Mouse (Mus musculus) heart, postnatal 36 days (tissue): ENCODE data around the gene Chit1. TPM values are rescaled to one million over a fixed set of nuclear protein-coding genes. Genes with fewer than 3 reads are reported as not detected.

ENCODE experiments used
- DNase-seq, 2 experiments: peaks; one replicate each; pipeline ENCODE4 v3.0.0; 2021 to 2022
- intact Hi-C: fragments of 180-260 bp; cut with DNase I; formaldehyde crosslinking; loops from one replicate; pipeline ENCODE4 v1.15.1; 2025
- total RNA-seq, 2 experiments: library from RNA; stranded (reverse); gene quantifications; 2 replicates each; pipeline ENCODE4 v1.2.3; 2021

Chit1 gene
- total RNA-seq, 2 experiments from 2014 or later: not detected

GRCm38 (mm10) chr1:134078802-134079476, 32.1 kb upstream of the Chit1 start, which contains the start of gene Btg2:
Btg2 (minus strand) TSS chr1:134079120.
- peak; percentile 97 for DNase-seq
- intact Hi-C loops: loop anchor here (1.0 kb wide), 2 partner anchors 18 to 20 kb away; no protein-coding TSS in a partner anchor

GRCm38 (mm10) chr1:134079477-134080163, 31.4 kb upstream of the Chit1 start:
- peak; percentile 70 to 73 for DNase-seq
- intact Hi-C loops: loop anchor here (1.0 kb wide), 2 partner anchors 13 to 20 kb away; no protein-coding TSS in a partner anchor

- intact Hi-C loops: loop anchor here (1.0 kb wide), 1 partner anchor 12 kb away; no protein-coding TSS in a partner anchor
- DNase-seq: no peak
These were observed 30.6 kb upstream of the Chit1 start for GRCm38 (mm10) chr1:134080406-134080805.

- intact Hi-C loops: loop anchor here (1.0 kb wide), 1 partner anchor 11 kb away; no protein-coding TSS in a partner anchor
- DNase-seq: no peak
These were observed 30.1 kb upstream of the Chit1 start for GRCm38 (mm10) chr1:134080881-134081450.

- peak; percentile 68 to 73 for DNase-seq
- intact Hi-C loops: no loop called here
These were observed 28.0 kb upstream of the Chit1 start for GRCm38 (mm10) chr1:134082987-134083516.

- no peak for DNase-seq
- intact Hi-C loops: no loop called here
These were observed 27.4 kb upstream of the Chit1 start for GRCm38 (mm10) chr1:134083676-134084075.

GRCm38 (mm10) chr1:134084128-134084527, 26.9 kb upstream of the Chit1 start:
- DNase-seq: no peak
- intact Hi-C loops: no loop called here

- intact Hi-C loops: no loop called here
- DNase-seq: no peak
These were observed 25.0 kb upstream of the Chit1 start for GRCm38 (mm10) chr1:134086017-134086416.

GRCm38 (mm10) chr1:134086811-134087398, 24.1 kb upstream of the Chit1 start:
- peak in 1 of 2 experiments; percentile 61 for DNase-seq
- intact Hi-C loops: no loop called here

GRCm38 (mm10) chr1:134089074-134089473, 22.0 kb upstream of the Chit1 start:
- intact Hi-C loops: no loop called here
- no peak for DNase-seq

- DNase-seq: no peak
- intact Hi-C loops: loop anchor here (1.0 kb wide), 1 partner anchor 12 kb away; no protein-coding TSS in a partner anchor
These were observed 19.2 kb upstream of the Chit1 start for GRCm38 (mm10) chr1:134091851-134092250.

GRCm38 (mm10) chr1:134092368-134092767, 18.7 kb upstream of the Chit1 start:
- DNase-seq: no peak
- intact Hi-C loops: loop anchor here (1.0 kb wide), 1 partner anchor 12 kb away; no protein-coding TSS in a partner anchor

GRCm38 (mm10) chr1:134092852-134093770, 17.9 kb upstream of the Chit1 start:
- DNase-seq: peak; percentile 94 to 95
- intact Hi-C loops: loop anchor here (1.0 kb wide), 1 partner anchor 13 kb away; no protein-coding TSS in a partner anchor

- DNase-seq: no peak
- intact Hi-C loops: no loop called here
These were observed 17.1 kb upstream of the Chit1 start for GRCm38 (mm10) chr1:134093771-134094526.

- intact Hi-C loops: no loop called here
- DNase-seq: no peak
These were observed 15.9 kb upstream of the Chit1 start for GRCm38 (mm10) chr1:134095033-134095612.

- intact Hi-C loops: no loop called here
- no peak for DNase-seq
These were observed 15.3 kb upstream of the Chit1 start for GRCm38 (mm10) chr1:134095721-134096120.

- intact Hi-C loops: no loop called here
- DNase-seq: peak in 1 of 2 experiments; percentile 55
These were observed 14.6 kb upstream of the Chit1 start for GRCm38 (mm10) chr1:134096264-134096934.
